Mouse (Mus musculus) brain, adult 2 months (tissue): ENCODE data around the gene Ip6k1.

Experiments
- DNase-seq: peaks from one replicate; pipeline ENCODE4 v3.0.0; 2011; ENCODE audit warnings: low read depth, low spot score

Gene Ip6k1

DNA sequence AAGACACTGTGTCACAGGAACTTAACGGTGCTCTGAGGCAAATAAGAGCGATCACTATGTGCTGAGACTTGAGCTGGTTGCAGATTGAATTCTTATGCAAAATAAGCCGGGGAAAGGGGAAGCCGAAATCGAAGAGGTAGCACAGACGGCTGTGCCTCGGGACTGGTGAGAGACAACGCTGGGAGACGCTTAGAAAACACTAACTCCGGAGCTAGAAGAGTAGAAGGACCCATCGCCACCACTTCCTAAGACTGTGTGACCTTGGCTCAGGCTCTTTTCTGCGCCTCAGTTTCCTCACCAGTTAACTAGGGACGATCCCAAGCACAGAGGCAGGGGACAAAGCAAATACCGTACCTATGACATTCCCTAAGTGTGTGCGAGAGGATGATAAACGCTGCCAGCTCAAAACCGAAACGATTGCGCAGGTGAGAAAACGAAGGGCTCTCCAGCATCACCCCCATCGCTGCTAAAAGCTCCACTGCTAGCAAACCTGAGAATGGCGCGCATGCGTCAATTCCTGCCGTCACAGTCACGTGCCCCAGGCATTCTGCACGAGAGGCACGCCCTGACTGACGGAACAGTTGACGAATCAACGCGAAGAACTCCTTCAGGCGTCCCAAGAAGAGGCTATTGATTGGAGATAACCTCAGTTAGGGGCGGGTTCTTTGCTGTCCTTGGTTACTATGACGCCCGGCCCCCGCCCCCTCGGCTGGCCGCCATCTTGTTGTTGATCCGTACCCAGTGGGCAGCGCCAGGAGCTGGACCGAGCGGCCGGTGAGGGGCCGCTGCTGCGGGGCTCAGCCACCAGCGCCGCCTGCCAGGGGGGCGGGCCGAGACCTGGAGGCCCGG is at the start of gene Ip6k1:
Gene Ip6k1 (plus strand): TSS at position 580 of the 849 bp plus-strand sequence.
- DNase-seq: peak; percentile 100

GRCm38 (mm10) chr9:107955613-107956289 is 46.5 kb upstream of the Ip6k1 start:
- no peak for DNase-seq

DNA sequence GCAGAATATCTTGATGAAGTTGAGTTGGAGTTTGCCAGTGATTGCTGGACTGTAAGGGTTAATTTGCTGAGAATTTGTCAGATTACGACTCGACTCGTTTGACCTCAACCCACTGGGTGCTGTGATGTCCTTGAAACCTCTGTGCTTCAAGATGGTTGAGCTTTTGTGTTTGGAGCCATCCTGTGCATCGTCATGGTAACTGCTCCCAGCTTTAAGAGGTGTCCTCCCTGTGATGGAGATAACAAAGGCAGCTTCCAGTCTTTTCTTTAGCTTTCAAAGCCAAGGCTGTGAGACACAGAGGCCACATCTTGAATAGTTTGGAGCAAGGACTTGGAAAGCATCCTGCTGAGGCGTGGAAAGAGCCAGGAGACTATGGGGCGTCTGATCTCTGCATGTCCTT is 45.2 kb upstream of the Ip6k1 start:
- DNase-seq: no peak

DNA sequence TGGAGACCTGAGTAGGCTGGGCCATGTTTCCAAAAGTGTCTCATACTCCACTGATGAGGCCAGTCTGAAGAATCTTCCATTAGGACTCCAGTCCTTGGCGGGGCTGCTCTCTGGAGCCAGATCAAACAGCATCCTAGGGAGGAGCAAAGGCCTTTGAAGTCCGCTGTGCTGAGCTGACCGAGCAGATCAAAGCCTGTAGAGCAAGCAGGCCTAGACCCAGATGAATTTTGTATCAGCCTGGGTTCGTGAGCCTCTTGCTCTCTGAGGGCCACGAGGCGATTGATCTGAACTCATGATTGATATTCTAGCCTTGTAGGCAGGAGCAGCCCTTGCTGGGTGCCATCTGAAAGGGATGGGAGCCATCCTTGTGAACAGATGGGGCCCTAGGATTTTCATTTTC is 42.4 kb upstream of the Ip6k1 start:
- peak; percentile 41 for DNase-seq

DNA sequence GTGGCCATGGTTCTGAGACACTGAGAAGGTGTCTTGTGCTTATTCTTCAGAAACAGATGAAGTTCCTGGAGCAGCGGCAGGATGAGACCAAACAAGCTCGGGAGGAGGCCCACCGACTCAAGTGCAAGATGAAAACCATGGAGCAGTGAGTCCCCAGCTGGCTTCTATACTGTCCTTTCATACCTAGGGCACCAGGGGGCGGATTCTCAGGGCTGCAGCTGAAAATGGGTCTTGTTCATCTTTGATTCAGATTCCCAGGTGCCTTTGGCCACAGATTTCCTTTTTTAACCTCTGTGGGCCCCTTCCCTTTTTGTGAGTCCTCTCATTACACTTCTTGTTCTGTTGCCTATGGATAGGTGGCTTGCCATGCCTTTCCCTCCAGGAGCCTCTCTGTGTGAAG is 41.4 kb upstream of the Ip6k1 start:
- DNase-seq: no peak

DNA sequence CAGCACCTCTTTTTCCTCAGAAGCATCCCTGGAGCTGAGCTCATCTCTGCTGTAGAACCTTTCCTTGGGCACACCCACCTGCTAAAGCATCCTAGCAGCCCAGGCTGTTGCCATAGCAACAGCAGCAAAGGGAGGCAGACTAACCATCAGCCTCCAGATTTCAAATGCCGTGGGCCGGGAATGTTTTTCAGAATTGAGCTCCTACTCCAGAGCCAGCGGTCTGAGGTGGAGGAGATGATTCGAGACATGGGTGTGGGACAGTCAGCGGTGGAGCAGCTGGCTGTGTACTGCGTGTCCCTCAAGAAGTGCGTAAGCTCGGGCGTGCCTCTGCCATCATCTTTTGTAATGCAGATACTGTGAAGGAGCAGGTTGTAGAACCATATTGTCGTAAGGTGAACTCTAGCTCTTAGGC is 40.9 kb upstream of the Ip6k1 start:
- DNase-seq: peak; percentile 96

- DNase-seq: peak; percentile 93
Measured at GRCm38 (mm10) chr9:107961881-107962280, 40.4 kb upstream of the Ip6k1 start.

DNA sequence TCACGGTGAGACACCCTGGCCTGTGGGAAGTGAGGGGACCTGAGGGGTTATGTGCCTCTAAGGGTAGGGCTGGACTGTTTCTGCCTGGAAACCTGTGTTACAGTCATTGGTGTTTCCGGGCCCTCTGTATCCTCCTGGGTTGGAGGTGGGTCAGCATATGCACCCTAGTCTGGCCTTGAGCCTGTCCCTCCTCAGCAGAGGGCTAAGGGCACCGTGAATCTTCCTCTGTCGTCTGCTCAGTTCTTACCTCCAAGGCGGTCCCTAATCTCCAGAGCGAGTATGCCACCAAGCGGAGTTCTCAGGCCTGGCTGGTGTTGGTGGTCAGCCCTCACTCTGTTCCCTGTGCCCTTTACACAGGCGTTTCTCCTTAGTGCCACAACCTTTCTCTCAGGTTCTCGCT is 39.4 kb upstream of the Ip6k1 start:
- no peak for DNase-seq

- DNase-seq: peak; percentile 93
Measured at GRCm38 (mm10) chr9:107963700-107964099, 38.6 kb upstream of the Ip6k1 start.

- DNase-seq: no peak
Measured at GRCm38 (mm10) chr9:107964681-107965080, 37.6 kb upstream of the Ip6k1 start.

GRCm38 (mm10) chr9:107966676-107967075 is 35.6 kb upstream of the Ip6k1 start:
- no peak for DNase-seq

- DNase-seq: no peak
Measured at GRCm38 (mm10) chr9:107967437-107967836, 34.9 kb upstream of the Ip6k1 start.

DNA sequence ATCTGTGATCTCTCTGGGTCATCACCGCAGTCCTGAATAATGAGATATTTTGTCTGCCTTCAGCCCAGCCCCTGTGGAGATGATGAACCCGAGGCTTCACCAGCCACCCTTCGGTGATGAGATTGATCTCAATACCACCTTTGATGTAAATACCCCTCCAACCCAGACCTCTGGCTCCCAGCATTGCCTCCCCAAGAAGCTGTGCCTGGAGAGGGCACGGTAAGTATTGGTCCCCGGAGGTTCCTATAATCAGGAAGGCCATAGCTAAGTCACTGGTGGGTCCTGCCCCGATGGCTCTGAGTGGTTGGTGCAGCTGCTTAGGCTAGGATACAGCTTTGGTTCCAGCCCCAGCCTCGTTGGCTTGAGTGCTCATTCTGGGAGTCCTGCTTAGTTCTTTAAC is 33.8 kb upstream of the Ip6k1 start:
- DNase-seq: no peak

GRCm38 (mm10) chr9:107970311-107970710 is 32.0 kb upstream of the Ip6k1 start:
- DNase-seq: no peak

GRCm38 (mm10) chr9:107971690-107972541 is 30.4 kb upstream of the Ip6k1 start:
- no peak for DNase-seq

- no peak for DNase-seq
Measured at GRCm38 (mm10) chr9:107974491-107975171, 27.7 kb upstream of the Ip6k1 start.

DNA sequence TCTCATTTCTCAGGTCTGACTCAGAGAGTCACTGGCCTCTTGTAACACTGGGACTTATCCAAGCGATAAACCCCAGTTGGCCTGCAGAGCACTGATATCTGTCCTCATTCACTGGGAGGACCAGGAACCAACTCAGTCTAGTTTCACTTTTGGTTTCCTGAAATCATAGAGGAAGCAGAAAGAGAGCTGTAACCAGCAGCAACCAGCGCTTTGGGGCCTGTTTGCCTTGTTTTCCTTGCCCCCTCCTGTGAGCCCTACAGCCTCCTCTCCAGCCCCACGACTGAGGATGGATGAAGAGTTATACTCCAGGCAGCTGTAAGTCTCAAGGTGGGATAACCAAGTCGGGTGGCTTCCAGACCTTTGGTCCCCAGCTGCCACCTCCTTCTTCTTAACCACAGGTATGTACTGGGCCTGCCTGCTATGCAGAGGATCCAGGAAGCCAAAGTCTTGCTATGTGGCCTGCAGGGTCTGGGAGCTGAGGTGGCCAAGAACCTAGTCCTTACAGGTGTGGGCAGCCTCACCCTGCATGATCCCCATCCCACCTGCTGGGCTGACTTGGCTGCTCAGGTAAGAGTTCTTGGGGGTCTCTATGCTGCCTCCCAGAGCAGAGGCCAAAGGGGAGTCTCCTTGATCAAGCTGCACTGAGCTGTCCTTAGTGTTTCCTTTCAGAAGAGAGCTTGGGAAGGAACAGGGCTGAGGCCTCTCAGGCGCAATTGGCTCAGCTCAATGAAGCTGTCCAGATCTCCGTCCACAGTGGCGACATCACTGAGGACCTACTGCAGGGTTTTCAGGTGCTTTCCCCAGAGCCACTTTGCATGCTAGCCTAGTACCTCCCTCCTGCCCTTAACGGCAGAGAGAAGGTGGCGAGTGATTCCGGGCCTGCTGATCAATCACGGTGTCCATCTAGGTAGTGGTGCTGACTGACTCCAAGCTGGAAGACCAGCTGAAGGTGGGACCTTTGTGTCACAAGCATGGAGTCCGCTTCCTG is 26.6 kb upstream of the Ip6k1 start, which contains the start of gene Uba7:
Gene Uba7 (plus strand): TSS at position 107 of the 988 bp plus-strand sequence.
- DNase-seq: peak; percentile 24

DNA sequence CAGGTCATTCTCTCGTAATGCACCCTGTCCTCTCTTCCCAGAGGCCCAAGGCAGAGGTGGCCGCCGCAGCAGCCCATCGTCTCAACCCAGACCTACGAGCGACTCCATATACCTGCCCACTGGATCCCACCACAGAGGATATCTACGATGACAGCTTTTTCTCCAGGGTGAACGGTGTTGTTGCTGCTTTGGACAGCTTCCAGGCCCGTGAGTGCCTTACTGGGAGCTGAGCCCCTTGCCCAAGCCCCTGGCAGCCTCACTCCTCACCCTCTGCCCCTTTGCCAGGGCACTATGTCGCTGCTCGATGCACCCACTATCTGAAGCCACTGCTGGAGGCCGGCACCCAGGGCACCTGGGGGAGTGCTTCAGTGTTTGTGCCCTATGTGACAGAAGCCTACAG is 23.5 kb upstream of the Ip6k1 start:
- no peak for DNase-seq

- DNase-seq: peak; percentile 77
Measured at GRCm38 (mm10) chr9:107981684-107982605, 20.4 kb upstream of the Ip6k1 start.
